Mouse (Mus musculus) lung, postnatal 25 days (tissue): ENCODE results near the gene Anp32a.

ENCODE experiments used
- DNase-seq: peaks from one replicate; pipeline ENCODE4 v3.0.0; 2022; ENCODE audit warnings: low spot score

The Anp32a gene

DNA sequence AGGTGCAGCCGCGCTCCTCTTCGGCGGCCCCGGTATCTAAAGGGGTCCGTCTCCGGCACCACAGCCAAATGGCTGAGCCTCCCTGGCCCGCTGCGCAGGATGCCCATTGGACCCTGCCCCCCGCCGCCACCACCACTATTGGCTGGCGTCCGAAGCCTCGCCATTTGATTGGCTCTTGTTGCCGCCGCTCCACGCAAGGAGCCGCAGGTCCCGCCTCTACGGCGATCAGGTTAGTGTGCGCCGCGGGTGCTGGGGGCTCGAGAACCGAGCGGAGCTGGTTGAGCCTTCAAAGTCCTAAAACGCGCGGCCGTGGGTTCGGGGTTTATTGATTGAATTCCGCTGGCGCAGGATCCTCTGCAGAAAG, at the start of gene Anp32a:
TSS of gene Anp32a (plus strand) at position 171 of the 364 bp plus-strand sequence.
- peak; percentile 99 for DNase-seq

DNA sequence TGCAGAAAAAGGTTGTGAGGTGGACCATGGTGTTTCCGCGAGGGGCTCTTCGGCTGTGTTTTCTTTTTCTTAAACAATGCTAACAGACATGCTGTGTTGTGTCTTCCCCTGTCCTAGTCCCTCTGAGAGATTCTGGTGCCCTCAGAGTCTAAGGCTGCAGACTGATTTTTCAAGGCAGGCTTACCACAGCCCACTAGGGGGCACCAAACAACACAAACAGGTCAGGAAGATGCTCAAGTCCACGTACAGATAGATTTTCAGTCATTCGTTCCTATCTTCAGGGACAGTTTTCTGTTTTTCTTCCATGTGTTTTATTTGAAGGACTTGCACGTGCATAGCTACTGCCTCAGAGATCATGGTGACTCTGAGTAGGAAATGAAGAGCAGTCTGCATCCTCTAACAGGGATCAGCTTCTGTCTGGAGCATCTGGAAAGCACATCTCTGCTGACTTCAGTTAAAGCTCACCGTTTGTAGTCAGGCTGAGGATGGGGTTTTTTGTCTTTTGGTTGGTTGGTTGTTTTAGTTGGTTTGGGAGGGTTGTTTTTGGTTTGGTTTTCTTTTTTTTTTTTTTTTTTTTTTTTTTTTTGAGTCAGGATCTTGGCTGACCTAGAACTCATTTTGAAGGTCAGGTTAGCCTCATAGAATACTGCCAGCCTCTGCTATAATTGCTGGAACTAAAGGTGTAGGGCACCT, 45.9 kb upstream of the Anp32a start:
- DNase-seq: peak; percentile 84

DNA sequence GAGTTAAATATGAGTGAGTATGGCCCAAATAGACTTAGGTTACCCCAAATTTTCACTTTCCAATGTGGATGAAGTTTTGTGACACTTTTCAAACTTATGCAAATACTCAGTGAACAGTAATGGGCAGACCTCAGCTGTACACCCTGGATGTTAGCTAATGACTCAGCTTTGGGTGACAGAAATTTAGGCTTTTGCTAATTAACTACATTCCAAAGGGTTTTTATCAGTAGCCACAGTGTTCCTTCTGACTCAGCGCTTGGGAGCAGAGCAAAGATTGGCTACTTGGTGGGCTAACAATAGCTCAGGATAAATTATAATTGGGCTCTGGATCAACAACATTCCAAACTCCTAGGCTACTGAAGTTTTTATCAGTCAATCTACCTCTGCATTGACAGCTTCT, 44.2 kb upstream of the Anp32a start:
- DNase-seq: no peak

DNA sequence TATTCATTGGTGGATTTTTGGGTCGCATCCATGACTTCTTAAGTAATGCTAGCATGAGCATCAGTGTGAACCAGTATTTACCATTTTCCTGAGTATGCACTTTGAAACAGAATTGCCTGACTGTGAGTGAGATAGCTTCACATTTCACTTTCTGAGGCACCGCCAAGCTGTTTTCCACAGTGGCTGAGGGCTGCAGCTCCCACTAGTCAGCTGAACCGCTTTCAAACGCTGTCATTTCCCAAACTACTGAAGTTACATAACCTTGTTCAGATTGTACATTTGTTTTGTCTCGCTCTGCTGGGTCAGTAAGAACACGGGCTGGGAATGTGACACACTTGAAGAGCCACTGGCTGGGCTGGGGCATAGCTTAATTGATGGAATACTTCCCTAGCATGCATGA, 25.5 kb upstream of the Anp32a start:
- peak; percentile 31 for DNase-seq

GRCm38 (mm10) chr9:62318729-62319128, 22.4 kb upstream of the Anp32a start:
- DNase-seq: no peak

- no peak for DNase-seq
Measured at GRCm38 (mm10) chr9:62323816-62324215, 17.3 kb upstream of the Anp32a start.

GRCm38 (mm10) chr9:62325965-62326364, 15.1 kb upstream of the Anp32a start:
- no peak for DNase-seq

- DNase-seq: no peak
Measured at GRCm38 (mm10) chr9:62334298-62334825, 6.7 kb upstream of the Anp32a start.

DNA sequence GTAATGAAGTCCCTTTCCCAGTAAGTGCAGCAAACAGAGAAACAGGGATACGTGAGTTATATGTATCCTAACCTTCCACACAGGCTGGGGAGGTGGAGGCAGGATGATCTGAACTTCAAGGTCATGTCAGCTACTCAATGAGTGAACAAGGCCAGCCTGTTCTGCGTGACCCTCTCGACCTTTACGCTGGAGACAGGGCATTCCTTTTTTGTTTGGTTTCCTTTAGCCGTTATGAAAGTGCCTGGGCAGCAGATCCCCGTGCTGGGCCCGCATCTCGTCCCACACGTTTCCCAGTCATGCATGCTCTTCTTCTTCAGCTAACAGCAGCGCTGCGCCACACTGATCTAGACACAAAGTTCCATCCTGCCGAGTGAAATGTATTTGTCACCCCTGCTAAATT, 5.7 kb upstream of the Anp32a start:
- no peak for DNase-seq

DNA sequence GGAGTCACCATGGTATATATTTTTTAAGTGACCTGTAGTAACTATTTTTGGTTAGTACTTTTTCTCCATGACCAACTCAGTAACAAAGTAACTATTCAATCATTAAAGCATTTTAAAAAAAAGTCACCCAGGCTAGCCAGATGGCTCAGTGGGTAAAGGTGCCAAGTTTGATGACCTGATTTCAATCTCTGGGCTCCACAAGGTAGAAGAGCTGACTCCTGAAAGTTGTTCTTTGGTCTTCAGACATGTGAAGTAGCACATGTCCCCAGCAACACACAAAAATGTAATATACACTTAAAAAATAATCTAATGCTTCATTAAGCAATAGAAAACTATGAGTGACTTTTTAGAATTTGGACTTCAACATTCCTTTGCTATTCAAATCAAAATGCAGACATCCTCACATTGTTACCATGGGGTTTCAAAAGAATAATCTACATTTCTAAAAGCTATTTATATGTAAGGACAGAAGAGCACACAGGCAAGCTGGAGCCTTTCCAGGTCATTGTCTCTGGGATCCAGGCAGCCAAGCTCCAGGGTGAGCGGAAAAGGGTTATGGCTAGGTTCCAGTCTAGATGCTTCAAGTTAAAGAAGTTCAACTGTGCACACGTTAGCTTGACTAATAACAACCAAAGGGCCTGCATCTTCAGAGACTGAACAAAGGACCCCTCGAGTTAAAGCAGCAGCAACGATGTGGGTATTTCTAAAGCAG, 3.0 kb upstream of the Anp32a start:
- peak; percentile 56 for DNase-seq

DNA sequence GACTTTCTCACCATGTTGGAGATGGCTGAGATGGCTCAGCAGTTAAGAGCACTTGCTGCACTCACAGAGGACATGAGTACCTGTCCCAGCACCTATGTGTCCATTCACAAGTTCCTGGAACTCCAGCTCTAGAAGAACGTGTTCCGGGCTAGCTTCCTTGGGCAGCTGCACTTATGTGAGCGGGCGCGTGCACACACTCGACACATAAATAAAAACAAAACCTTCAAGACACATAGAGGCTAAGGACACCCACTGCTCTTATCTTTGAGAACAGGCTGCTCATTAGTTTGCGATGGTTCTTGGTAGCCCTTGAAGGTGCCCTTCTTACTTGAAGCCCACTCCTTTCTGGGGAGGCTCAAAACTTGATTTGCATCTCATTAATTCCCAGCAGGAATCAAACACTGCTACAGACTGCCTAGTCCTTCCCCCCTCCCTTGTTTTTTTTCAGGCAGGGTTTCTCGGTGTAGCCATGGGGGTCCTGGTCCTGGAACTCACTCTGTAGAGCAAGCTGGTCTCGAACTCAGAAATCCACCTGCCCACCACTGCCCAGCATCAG, 2.4 kb upstream of the Anp32a start:
- no peak for DNase-seq

DNA sequence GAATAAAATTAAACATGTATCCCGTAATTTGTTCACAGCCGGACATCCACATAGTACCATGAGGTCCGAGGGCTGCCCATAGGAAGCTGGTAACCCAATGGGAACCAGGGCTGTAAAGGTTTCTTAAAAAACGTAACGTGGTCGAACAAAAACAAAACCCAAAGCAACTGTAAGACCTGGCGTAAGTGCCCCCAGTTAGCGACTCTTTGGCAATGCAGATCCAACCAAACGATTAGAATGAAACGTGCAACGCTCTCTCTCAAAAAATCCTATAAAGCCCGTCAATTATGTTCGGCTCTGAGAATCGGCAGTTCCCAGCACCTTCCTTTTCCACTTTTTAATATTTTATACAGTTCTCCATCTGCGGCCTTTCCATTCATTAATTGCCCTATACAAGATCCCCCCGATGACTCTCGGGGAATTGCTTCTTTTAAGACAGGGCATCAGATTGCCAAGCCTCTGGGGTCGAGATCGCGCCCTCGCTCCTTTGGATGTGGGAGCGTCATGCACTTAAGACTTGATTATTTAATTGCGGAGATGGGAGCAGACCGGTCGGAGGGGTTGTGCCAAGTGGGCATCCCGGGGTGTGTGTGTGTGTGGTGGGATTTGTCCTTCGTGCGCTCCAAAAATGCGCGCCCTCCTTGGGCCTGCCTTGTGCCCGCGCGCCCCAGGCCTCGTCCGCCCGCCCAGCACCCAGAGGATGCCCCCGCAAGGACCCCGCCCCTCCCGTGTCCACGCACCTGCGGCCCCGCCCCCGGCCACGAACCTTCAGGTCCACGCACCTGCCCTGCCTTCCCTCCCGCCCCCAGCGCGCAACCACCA, 581 bp upstream of the Anp32a start:
- DNase-seq: peak; percentile 42

DNA sequence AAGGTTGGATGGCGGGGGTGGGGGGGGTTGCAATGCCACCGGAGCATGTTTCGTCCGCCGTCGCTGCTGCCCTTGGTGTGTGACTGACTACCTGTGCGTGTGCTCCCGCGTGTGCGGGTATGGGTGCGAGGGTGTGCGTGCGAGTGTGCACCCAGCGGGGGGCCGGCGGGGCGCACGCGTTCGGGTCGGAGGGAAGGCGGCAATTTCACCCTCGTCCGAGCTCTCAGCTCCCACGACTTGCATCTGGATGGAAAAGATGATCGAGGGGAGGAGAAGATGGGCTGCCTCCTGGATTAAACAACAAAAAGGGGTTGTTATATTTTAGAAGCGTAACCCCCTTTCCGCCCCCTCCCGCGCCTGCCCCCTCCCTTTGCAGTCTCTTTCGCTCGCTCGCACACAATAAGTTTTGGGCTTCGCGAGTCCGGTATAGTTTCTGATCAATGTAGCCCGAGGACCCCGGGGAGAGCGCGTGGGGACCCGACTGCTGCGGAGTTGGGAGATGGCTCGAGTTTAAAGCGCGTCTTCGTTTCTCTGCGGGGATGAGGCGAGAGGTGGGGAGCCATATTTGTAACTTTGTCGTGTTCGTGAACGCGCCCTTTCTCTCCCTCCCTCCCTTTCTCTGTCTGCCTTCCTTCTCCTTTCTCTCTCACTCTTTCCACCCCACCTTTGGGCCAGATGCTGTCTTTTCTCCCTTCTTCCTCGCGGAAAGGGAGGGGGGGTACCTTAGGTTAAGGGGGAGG, 778 bp downstream of the Anp32a start:
- no peak for DNase-seq

DNA sequence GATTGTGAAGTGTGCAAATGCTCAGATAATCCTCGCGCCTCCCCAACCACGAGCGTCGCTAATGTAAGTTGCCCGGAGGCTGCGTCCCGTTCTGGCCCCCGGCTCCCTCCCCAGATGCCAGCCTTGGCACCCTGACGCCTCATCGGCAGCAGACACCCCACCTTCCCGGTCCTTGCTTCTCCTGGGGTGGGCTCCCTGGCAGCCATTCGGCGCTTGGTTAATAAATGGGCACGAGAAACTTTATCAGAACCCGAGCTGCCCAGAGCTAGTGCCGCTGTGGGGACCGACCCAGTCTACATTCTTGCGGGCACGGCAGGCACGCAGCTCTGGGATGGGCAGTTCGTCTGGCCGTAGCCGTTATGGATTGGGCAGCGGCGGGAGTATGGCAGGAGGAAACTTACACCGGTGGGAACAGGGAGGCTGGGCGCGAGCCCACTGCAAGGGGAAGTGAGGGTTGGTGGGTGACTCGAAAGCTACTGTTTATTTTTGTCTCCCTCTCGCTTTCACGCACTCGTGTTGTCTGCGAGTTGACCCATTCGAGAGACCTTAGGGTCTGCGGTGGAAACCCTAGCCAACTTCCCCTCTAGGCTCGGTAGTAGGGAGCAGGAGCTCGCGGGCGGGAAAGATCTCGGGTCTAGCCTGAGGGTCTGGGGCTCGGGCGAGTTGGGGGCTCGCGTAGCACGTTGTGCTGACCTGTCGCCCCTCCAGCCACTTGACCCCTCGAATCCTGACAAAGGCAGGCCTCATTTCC, 1.5 kb downstream of the Anp32a start:
- no peak for DNase-seq

DNA sequence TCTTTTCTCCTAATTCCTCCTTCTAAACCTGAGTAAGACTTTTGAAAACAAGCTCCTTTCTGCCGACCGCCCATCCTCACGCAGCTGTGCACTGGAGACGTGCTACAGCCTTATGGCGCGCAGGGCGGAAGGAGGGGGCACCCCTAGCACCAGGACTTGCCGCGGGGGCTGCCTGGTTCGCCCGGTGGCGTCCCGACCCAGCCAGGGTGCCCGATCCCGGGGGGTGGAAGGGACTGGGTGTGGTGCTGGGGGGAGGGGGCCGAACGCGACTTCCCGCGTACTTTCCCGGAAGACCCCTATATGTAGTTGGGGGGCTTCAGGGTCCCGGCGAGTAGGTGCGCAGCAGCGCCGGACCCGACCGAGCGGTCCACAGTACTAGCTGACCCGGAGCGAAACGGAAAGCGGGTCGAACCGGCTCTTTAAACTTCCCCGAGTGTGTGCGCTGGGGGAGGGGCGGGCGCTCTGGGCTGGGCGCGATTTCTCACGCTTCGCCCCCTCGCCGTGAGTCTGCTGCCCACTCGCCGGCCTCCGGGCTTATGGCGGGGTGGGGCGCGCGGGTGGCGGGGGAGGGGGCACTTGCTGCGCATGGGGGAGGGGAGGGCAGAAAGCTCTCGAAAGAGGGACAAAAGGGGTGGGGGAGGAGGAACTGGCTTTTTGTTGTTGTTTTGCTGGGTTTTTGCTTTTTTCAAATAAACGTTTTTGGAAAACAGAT, 2.3 kb downstream of the Anp32a start:
- peak; percentile 82 for DNase-seq

- peak; percentile 58 for DNase-seq
Measured at GRCm38 (mm10) chr9:62343904-62344491, 2.9 kb downstream of the Anp32a start.

- peak; percentile 76 for DNase-seq
Measured at GRCm38 (mm10) chr9:62344545-62344944, 3.5 kb downstream of the Anp32a start.

DNA sequence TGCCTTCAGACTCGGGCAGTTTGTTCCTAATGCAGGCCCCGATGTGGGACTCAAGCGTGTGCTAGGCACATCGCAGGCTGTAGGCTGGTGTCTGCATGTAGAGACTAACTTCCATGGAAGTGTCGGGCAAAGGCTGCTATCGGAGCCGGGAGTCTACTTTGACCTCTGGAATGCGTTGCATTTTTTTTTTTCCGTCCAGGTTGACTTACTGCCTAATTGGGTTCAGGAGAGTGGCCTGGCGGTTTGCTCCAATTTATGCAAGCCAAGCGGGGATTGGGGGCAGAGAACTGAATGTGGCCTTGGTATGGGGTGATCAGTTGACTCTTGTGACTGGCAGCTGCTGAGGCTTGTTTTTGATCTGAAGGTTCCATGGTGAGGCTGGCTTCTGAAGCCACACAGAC, 4.0 kb downstream of the Anp32a start:
- no peak for DNase-seq

- DNase-seq: no peak
Measured at GRCm38 (mm10) chr9:62345633-62346387, 4.7 kb downstream of the Anp32a start.
